Mouse (Mus musculus) erythroblast, embryonic 14.5 days (primary cell): Measurements from ENCODE around the gene Trnau1ap.

Experiments
- GATA1 ChIP-seq: IDR thresholded peaks from 2 replicates; pipeline ENCODE4 v1.6.1; 2012; ENCODE audit warnings: low read length, inconsistent platforms, mixed read lengths
- TAL1 ChIP-seq: IDR thresholded peaks from 3 replicates; pipeline ENCODE4 v1.6.1; 2012; ENCODE audit warnings: low read length, inconsistent platforms, mixed read lengths

DNA sequence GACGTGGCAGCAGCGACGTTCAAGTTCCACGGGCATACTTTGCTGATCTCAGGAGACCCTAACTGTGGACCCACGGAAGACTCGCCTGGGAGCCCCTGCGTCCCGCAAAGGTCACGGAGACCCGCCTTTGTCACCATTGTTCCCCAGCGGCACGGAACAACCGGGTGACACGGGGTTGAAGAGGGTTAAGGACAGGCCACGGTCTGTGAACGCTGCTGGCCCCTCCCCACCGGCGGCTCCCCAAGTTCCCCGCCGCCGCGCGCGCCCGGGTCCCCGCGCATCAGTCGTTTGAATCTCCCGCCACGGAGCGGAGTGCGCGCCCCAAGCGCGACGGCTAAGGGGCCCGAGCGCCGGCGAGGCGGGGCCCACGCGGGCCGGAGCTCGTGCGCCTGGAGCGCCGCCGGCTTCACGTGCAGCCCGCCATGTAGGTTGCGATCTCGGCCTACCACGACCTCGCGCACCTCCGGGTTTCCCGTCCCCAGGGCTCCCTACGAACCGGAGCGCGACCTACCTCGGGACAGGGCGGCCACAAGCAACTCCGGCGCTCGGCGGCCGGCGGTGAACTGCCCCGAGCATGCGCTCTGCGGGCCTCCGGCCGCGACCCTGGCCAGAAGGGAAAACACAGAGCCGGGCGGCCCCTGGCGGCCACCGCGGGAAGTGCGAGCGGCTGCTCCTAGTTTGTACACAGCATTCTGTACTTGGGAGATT is 16.0 kb upstream of the Trnau1ap start:
- no peak for TF ChIP-seq GATA1
- no peak for TF ChIP-seq TAL1
